Mouse (Mus musculus): ENCODE results near the gene Arf3.

DNA sequence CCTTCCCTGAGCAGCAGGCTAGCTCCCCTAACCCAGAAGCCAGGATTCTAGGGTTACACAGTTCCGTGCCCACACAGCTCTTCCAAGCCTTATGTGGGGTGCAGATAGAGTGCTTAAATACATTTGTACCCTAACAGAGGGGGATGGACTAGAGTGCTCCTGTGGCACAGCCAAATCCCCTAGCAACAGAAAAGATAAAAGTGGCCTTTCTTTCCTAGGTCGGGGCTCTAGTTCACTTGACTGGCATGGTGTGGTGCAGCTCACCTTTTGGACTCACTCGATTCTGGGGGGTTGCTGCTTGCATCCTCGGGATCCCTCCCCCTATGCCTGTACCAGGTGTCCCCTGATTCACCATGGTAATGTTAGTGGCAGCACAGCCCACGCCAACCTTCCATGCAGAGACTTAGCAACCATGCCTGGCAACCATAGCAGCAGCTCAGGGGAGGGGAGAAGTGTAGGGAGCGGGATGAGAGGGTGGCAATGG, 45.7 kb upstream of the Arf3 start:
- no peak for TF ChIP-seq EP300 (IDR thresholded peaks at IDR 0.05; ENCODE audit: low read depth)
- no peak for TF ChIP-seq CTCF (IDR thresholded peaks at IDR 0.05; ENCODE audit: low read depth)
